Mouse (Mus musculus) cortical plate, adult 2 months (tissue): ENCODE data around the gene Gif.

Experiments used
- CTCF ChIP-seq: fragments of 200-500 bp; IDR thresholded peaks from 2 replicates; pipeline ENCODE4 v1.5.1; 2011; ENCODE audit warnings: mild to moderate bottlenecking, control low read depth, low read length; ENCODE audit not compliant: insufficient read depth; ENCODE audit errors: extremely low read depth
- POLR2A ChIP-seq: fragments of 200-500 bp; IDR thresholded peaks from 2 replicates; pipeline ENCODE4 v1.6.1; 2011; ENCODE audit warnings: mild to moderate bottlenecking, low read length, control low read depth; ENCODE audit not compliant: insufficient read depth; ENCODE audit errors: extremely low read depth

GRCm38 (mm10) chr19:11765059-11765458, 17.7 kb downstream of the Gif start:
- no peak for TF ChIP-seq POLR2A
- no peak for TF ChIP-seq CTCF
